ENCODE assay signal across 26 mouse cellular contexts in the genomic region with DNA sequence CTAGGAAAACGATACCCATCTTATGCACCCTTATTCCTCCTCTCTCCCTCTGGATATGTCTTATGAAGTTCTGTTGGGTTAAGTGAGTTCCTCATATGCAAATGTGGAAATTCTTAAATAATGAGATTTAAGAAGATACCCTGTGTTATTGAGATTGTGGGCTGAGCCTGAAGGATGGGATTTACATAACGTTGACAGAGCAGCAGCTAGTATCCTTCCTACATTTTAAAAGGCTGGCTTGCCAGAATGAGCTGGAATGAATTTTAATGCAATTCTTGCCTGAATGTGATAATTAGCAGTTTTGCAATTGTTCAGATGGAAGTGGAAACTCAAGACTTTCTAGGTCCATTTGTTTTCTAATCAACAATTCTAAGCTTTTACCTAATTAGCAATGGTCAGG.
"Had no signal": no experiment of that assay in that cellular context is flagged by ENCODE, and none has a peak within 500 bp of the region (broad histone marks: within the 10 kb centered on the region; RNA-seq: fewer than 3 reads in every experiment).

No protein-coding gene starts in this region.

- H3K9ac ChIP-seq: heart, embryonic 13.5 days; heart, embryonic 15.5 days; hindbrain, embryonic 12.5 days; hindbrain, embryonic 14.5 days; kidney, embryonic 15.5 days; limb, embryonic 13.5 days; limb, embryonic 15.5 days; liver, embryonic 12.5 days; liver, embryonic 14.5 days had no signal

- H3K4me2 ChIP-seq: heart, embryonic 11.5 days; heart, embryonic 13.5 days; heart, embryonic 15.5 days; hindbrain, embryonic 12.5 days; hindbrain, embryonic 14.5 days; kidney, embryonic 15.5 days; limb, embryonic 13.5 days; limb, embryonic 15.5 days; liver, embryonic 12.5 days had no signal

- H3K27me3 ChIP-seq: heart, embryonic 13.5 days; heart, embryonic 15.5 days; hindbrain, embryonic 12.5 days; kidney, embryonic 15.5 days; limb, embryonic 13.5 days; limb, embryonic 15.5 days; liver, embryonic 12.5 days had no signal

- H3K4me3 ChIP-seq: heart, adult 2 months; heart, embryonic 13.5 days; heart, embryonic 15.5 days; hindbrain, embryonic 12.5 days; kidney, embryonic 15.5 days; limb, embryonic 13.5 days; limb, embryonic 15.5 days; liver, embryonic 12.5 days had no signal

- H3K4me1 ChIP-seq: heart, embryonic 13.5 days; heart, embryonic 15.5 days; hindbrain, embryonic 12.5 days; kidney, embryonic 15.5 days; limb, embryonic 13.5 days; limb, embryonic 15.5 days; liver, embryonic 12.5 days had no signal

- H3K9me3 ChIP-seq: heart, embryonic 15.5 days; limb, embryonic 15.5 days; liver, embryonic 12.5 days had no signal

- ATAC-seq: hindbrain, embryonic 16.5 days; intestine, embryonic 16.5 days; liver, embryonic 12.5 days had no signal

- H3K27ac ChIP-seq: heart, adult 2 months; heart, embryonic 13.5 days; heart, embryonic 15.5 days; hindbrain, embryonic 12.5 days; hindbrain, embryonic 14.5 days; limb, embryonic 13.5 days; limb, embryonic 15.5 days; liver, embryonic 12.5 days; liver, embryonic 14.5 days had no signal

- DNase-seq: gastrocnemius, postnatal 14 days; gastrocnemius, postnatal 36 days; heart, adult 11 months; heart, adult 2 months; heart, postnatal 14 days; heart, postnatal 36 days; kidney, adult 11 months; kidney, adult 2 months; kidney, adult 9 months; kidney, postnatal 14 days; kidney, postnatal 36 days; layer of hippocampus, adult 9-11 months; layer of hippocampus, postnatal 36 days; left cerebral cortex, postnatal 4 days had no signal
